Mouse (Mus musculus): ENCODE measurements around the gene Tmem260.

Tmem260 gene

GRCm38 (mm10) chr14:48482762-48483161 is 36.8 kb downstream of the Tmem260 start:
- DNase-seq, result no peak

GRCm38 (mm10) chr14:48493896-48494295 is 48.0 kb downstream of the Tmem260 start:
- peak in 1 of 2 experiments; percentile 29 for DNase-seq

GRCm38 (mm10) chr14:48502573-48502972 is 56.6 kb downstream of the Tmem260 start:
- DNase-seq, result no peak

GRCm38 (mm10) chr14:48503691-48504565 is 58.0 kb downstream of the Tmem260 start:
- no peak for DNase-seq

GRCm38 (mm10) chr14:48504566-48504950 is 58.6 kb downstream of the Tmem260 start:
- no peak for DNase-seq

- DNase-seq, result no peak
Measured at GRCm38 (mm10) chr14:48505606-48506005, 59.7 kb downstream of the Tmem260 start.

- DNase-seq, result no peak
Measured at GRCm38 (mm10) chr14:48507376-48507775, 61.5 kb downstream of the Tmem260 start.

GRCm38 (mm10) chr14:48509131-48509530 is 63.2 kb downstream of the Tmem260 start:
- DNase-seq, result no peak

- no peak for DNase-seq
Measured at GRCm38 (mm10) chr14:48513098-48513823, 67.3 kb downstream of the Tmem260 start.

- DNase-seq, result no peak
Measured at GRCm38 (mm10) chr14:48513824-48514493, 68.0 kb downstream of the Tmem260 start.

GRCm38 (mm10) chr14:48514620-48515019 is 68.7 kb downstream of the Tmem260 start:
- peak; percentile 63 to 68 for DNase-seq

- peak in 1 of 2 experiments; percentile 38 for DNase-seq
Measured at GRCm38 (mm10) chr14:48515538-48515937, 69.6 kb downstream of the Tmem260 start.

GRCm38 (mm10) chr14:48523361-48523760 is 77.4 kb downstream of the Tmem260 start:
- no peak for DNase-seq

GRCm38 (mm10) chr14:48524135-48524534 is 78.2 kb downstream of the Tmem260 start:
- DNase-seq, result peak; percentile 67 to 75

- DNase-seq, result no peak
Measured at GRCm38 (mm10) chr14:48525055-48525454, 79.1 kb downstream of the Tmem260 start.

- no peak for DNase-seq
Measured at GRCm38 (mm10) chr14:48530629-48531028, 84.7 kb downstream of the Tmem260 start.

- peak; percentile 19 to 45 for DNase-seq
Measured at GRCm38 (mm10) chr14:48537795-48538766, 92.2 kb downstream of the Tmem260 start.

- no peak for DNase-seq
Measured at GRCm38 (mm10) chr14:48545166-48545565, 99.2 kb downstream of the Tmem260 start.

GRCm38 (mm10) chr14:48546009-48546408 is 100.1 kb downstream of the Tmem260 start:
- DNase-seq, result no peak

GRCm38 (mm10) chr14:48549703-48550102 is 103.8 kb downstream of the Tmem260 start:
- no peak for DNase-seq

- DNase-seq, result no peak
Measured at GRCm38 (mm10) chr14:48553216-48553615, 107.3 kb downstream of the Tmem260 start.

- DNase-seq, result no peak
Measured at GRCm38 (mm10) chr14:48553754-48554153, 107.8 kb downstream of the Tmem260 start.

All from cerebellum, postnatal 25 days (tissue).